Mouse (Mus musculus) hindlimb bud, embryonic 11.5 days (tissue): ENCODE measurements at regions not wholly inside any gene's neighbourhood (a gene's known extent, or its start where the extent isn't known, plus 50 kb on each side); places are given as distances from the start of the nearest gene placed in this dataset.

Experiments
- DNase-seq: peaks from one replicate; pipeline ENCODE4 v3.0.0-alpha.2; 2012; ENCODE audit warnings: low read depth, low spot score; ENCODE audit errors: extremely low spot score

- DNase-seq, result peak; percentile 49
These were observed 110.5 kb downstream of the Rergl start for GRCm38 (mm10) chr6:139391307-139391706.

GRCm38 (mm10) chr6:139350939-139351338 is 150.8 kb downstream of the Rergl start:
- no peak for DNase-seq

- DNase-seq, result no peak
These were observed 176.6 kb downstream of the Rergl start for GRCm38 (mm10) chr6:139325226-139325625.

GRCm38 (mm10) chr6:139307651-139308050 is 194.1 kb downstream of the Rergl start:
- DNase-seq, result no peak

GRCm38 (mm10) chr6:139304306-139304705 is 197.5 kb downstream of the Rergl start:
- DNase-seq, result no peak

- no peak for DNase-seq
These were observed 206.1 kb downstream of the Rergl start for GRCm38 (mm10) chr6:139295701-139296100.

- DNase-seq, result no peak
These were observed 222.7 kb downstream of the Rergl start for GRCm38 (mm10) chr6:139279093-139279492.

- DNase-seq, result no peak
These were observed 226.3 kb downstream of the Rergl start for GRCm38 (mm10) chr6:139275512-139275911.

GRCm38 (mm10) chr6:139253704-139254103 is 248.1 kb downstream of the Rergl start:
- no peak for DNase-seq

GRCm38 (mm10) chr6:139248920-139249547 is 252.7 kb downstream of the Rergl start:
- peak; percentile 63 for DNase-seq

GRCm38 (mm10) chr6:139226127-139226526 is 275.6 kb downstream of the Rergl start:
- no peak for DNase-seq

- no peak for DNase-seq
These were observed 287.3 kb downstream of the Rergl start for GRCm38 (mm10) chr6:139214488-139214887.

GRCm38 (mm10) chr6:139210256-139210655 is 291.5 kb downstream of the Rergl start:
- no peak for DNase-seq

GRCm38 (mm10) chr6:139198601-139199000 is 303.2 kb downstream of the Rergl start:
- DNase-seq, result no peak

- no peak for DNase-seq
These were observed 315.3 kb downstream of the Rergl start for GRCm38 (mm10) chr6:139186431-139186830.

GRCm38 (mm10) chr6:139160352-139160751 is 341.4 kb downstream of the Rergl start:
- no peak for DNase-seq

- no peak for DNase-seq
These were observed 342.0 kb downstream of the Rergl start for GRCm38 (mm10) chr6:139159741-139160140.

GRCm38 (mm10) chr6:139154802-139155201 is 347.0 kb downstream of the Rergl start:
- no peak for DNase-seq

GRCm38 (mm10) chr6:139135693-139136092 is 366.1 kb downstream of the Rergl start:
- no peak for DNase-seq

GRCm38 (mm10) chr6:139132083-139132679 is 369.6 kb downstream of the Rergl start:
- no peak for DNase-seq

- DNase-seq, result no peak
These were observed 393.5 kb downstream of the Rergl start for GRCm38 (mm10) chr6:139108263-139108662.

- no peak for DNase-seq
These were observed 398.4 kb downstream of the Rergl start for GRCm38 (mm10) chr6:139103397-139103796.

GRCm38 (mm10) chr6:139099273-139099672 is 402.5 kb downstream of the Rergl start:
- DNase-seq, result no peak
